8 mouse cellular contexts compared by ENCODE assay signal in the genomic region with DNA sequence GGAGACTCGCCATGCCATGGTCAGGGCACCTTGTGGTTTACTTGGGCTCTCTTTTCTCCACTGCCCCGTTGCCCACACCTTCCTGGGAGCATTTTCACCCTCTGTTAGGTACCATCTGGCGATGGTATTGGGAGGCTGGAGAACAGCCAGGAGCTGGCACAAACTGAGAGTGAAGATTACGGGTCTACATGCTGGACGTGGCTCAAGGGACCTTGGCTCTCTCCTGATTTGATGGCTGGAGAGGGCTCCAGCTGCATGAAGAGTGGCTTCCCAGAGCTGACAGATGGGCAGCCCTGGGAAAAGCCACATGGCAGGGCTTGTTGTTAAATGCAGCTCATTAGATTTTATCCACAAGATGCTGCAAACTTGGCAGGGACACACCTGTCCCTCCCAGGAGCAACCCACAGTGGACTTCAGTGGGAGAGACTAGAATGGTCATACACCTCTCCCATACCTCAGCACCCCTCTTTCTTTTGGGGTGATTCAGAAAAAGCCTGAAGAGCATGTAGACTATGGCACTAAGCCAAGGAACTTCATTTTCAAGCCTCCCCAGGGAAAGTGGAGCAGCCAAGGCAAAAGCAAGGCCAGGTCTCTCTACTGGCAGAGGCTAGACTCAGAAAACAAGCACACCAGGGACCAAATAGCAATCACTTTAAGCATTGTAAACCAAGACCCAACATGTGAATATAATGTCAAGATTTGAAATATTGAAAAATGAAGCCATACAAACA. TPM values are rescaled to one million over a fixed set of nuclear protein-coding genes. Genes with fewer than 3 reads are reported as not detected.
DNase-seq lines count a peak whose midpoint lies in the region; ATAC-seq lines count a peak whose summit lies in the region.

No protein-coding gene starts in this region.

- intact Hi-C loops in gastrocnemius, postnatal 36 days (cut with DNase I): no loop called here

- peak; percentile 47; the same call in 1 of the 2 replicates for ATAC-seq in neural tube, embryonic 13.5 days (ENCODE audit: low read depth)
- ATAC-seq in neural tube, embryonic 15.5 days (ENCODE audit: low FRiP score): no peak
- no peak for ATAC-seq in megakaryocyte progenitor cell, adult 5-6 weeks (replicated peaks; ENCODE audit: poor library complexity)

- no peak overlapping the region for H3K4me2 ChIP-seq in neural tube, embryonic 13.5 days
- no peak overlapping the region for H3K4me2 ChIP-seq in neural tube, embryonic 15.5 days

- 67% methylated on average over 5 of the region's 5 CpGs for WGBS in neural tube, embryonic 13.5 days
- WGBS in neural tube, embryonic 15.5 days: 55% methylated on average over 5 of the region's 5 CpGs

- DNase-seq in gastrocnemius, postnatal 10 days: peak; percentile 29
- no peak for DNase-seq in gastrocnemius, postnatal 36 days
- DNase-seq in cerebellum, postnatal 10 days: peak; percentile 97 to 98
- peak; percentile 6 to 7 for DNase-seq in layer of hippocampus, postnatal 36 days
- no peak for DNase-seq in embryo, embryonic 10 days (ENCODE audit: low spot score)

- no peaks in the 10 kb centered on the region for H3K27me3 ChIP-seq in neural tube, embryonic 13.5 days
- H3K27me3 ChIP-seq in neural tube, embryonic 15.5 days (replicated peaks): no peaks in the 10 kb centered on the region

- H3K27ac ChIP-seq in neural tube, embryonic 13.5 days (replicated peaks): no peak overlapping the region
- no peak overlapping the region for H3K27ac ChIP-seq in neural tube, embryonic 15.5 days (replicated peaks)

- no peak overlapping the region for H3K4me3 ChIP-seq in neural tube, embryonic 13.5 days
- H3K4me3 ChIP-seq in neural tube, embryonic 15.5 days (replicated peaks): no peak overlapping the region

- H3K4me1 ChIP-seq in neural tube, embryonic 13.5 days (replicated peaks): 0 out of 2 replicates have a peak, but pooled peaks cover 7% of the 10 kb centered on the region
- H3K4me1 ChIP-seq in neural tube, embryonic 15.5 days: peaks cover 5% of the 10 kb centered on the region; the same call in 1 of the 2 replicates

- no peaks in the 10 kb centered on the region for H3K9me3 ChIP-seq in neural tube, embryonic 13.5 days
- no peaks in the 10 kb centered on the region for H3K9me3 ChIP-seq in neural tube, embryonic 15.5 days (replicated peaks)

- H3K36me3 ChIP-seq in neural tube, embryonic 13.5 days: no peaks in the 10 kb centered on the region
- H3K36me3 ChIP-seq in neural tube, embryonic 15.5 days: no peaks in the 10 kb centered on the region

- H3K9ac ChIP-seq in neural tube, embryonic 13.5 days: no peak overlapping the region
- no peak overlapping the region for H3K9ac ChIP-seq in neural tube, embryonic 15.5 days (replicated peaks)

RNA-seq across cellular contexts. Expression of a gene that starts 34.8 kb away (rescaled TPM):
- total RNA-seq in gastrocnemius, postnatal 10 days (2021): 10 to 100 TPM; 26.7 to 28.6 TPM
- 10 to 100 TPM; 31.0 to 31.3 TPM for total RNA-seq in gastrocnemius, postnatal 36 days (2021)
- polyA plus RNA-seq in neural tube, embryonic 13.5 days (2015; fragmentation: Nextera tagmentation; extraction: Ambion mirVana): 24.9 and 25.3 TPM in 2 replicates
- polyA plus RNA-seq in neural tube, embryonic 15.5 days (2015; fragmentation: Nextera tagmentation; extraction: Ambion mirVana): 21.7 and 23.5 TPM in 2 replicates
- total RNA-seq in layer of hippocampus, postnatal 36 days (2021): 10 to 100 TPM; 48.0 to 53.6 TPM
- 31.2 and 33.4 TPM in 2 replicates for total RNA-seq in megakaryocyte progenitor cell, adult 5-6 weeks (2015)
- 30.1 and 39.1 TPM in 2 replicates for total RNA-seq in megakaryocyte progenitor cell, adult 5-6 weeks (2017)

Comparison
In these comparisons a context has a peak if more than half of its experiments do, and no peak if none do; other contexts are left out.
1. DNase-seq: peak in gastrocnemius, postnatal 10 days (single experiment), cerebellum, postnatal 10 days (2 of 2) and layer of hippocampus, postnatal 36 days (2 of 2); none in gastrocnemius, postnatal 36 days (0 of 2) and embryo, embryonic 10 days (single experiment).